Mouse (Mus musculus): ENCODE data around the gene Fbxl20. TPM values are rescaled to one million over a fixed set of nuclear protein-coding genes. Genes with fewer than 3 reads are reported as not detected.

The Fbxl20 gene
- polyA plus RNA-seq, 1 experiment from 2014 or later, result 17.3 TPM

DNA sequence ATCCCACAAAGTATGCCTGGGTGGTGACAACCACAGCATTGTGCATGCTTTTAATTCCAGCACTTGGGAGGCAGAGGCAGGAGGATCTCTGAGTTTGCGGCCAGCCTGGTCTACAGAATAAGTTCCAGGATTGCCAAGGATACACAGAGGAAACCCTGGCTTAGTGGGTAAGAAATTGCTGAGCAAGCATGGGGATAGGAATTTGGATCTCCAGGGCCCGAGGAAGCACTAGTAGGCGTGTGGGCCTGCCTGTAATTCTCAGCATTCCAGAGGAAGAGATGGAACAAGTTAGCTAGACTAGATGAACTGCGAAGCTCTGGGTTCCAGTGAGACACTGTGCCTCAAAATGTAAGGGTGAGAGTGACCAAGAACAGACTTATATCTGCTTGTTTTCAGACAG, 76.8 kb downstream of the Fbxl20 start:
- H3K4me3 ChIP-seq (ENCODE audit: low read depth, low read length), result no peak overlapping the region
- ATAC-seq (ENCODE audit: insufficient read depth), result no peak
- H3K9me3 ChIP-seq (ENCODE audit: low read depth, low read length), result no peaks in the 10 kb centered on the region
- no peaks in the 10 kb centered on the region for H3K27me3 ChIP-seq (ENCODE audit: insufficient read depth, low read length)
- 86% methylated on average over 4 of the region's 4 CpGs for WGBS
- no peak overlapping the region for H3K4me2 ChIP-seq
- no peaks in the 10 kb centered on the region for H3K36me3 ChIP-seq (ENCODE audit: insufficient read depth)
- H3K27ac ChIP-seq (ENCODE audit: low read depth), result no peak overlapping the region
- no peak for TF ChIP-seq CTCF (IDR thresholded peaks at IDR 0.05; ENCODE audit: low read depth)
- H3K9ac ChIP-seq, result no peak overlapping the region
- H3K4me1 ChIP-seq (ENCODE audit: insufficient read depth), result no peaks in the 10 kb centered on the region
- DNase-seq, result no peak

DNA sequence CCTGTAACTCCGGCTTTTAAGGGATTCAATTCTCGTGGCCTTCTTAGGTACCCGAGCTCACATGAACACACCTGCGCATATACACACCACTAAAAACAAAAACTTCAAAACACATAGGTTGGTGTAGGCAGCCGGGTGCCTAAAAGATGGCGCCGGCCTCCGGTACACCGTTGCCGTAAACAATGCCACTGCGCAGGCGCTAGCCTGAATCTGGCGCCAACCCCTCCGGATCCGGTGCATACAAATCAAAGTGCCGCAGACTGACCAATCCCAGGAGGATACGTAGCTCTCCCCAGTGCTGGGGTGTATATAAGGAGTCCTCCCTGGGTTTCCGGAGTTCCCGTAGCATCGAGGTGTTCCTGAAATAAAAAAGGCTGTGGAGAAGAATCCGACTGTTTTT, 82.9 kb downstream of the Fbxl20 start:
- H3K27me3 ChIP-seq (ENCODE audit: insufficient read depth, low read length), result no peaks in the 10 kb centered on the region
- ATAC-seq (ENCODE audit: insufficient read depth), result no peak
- H3K27ac ChIP-seq (ENCODE audit: low read depth), result no peak overlapping the region

DNA sequence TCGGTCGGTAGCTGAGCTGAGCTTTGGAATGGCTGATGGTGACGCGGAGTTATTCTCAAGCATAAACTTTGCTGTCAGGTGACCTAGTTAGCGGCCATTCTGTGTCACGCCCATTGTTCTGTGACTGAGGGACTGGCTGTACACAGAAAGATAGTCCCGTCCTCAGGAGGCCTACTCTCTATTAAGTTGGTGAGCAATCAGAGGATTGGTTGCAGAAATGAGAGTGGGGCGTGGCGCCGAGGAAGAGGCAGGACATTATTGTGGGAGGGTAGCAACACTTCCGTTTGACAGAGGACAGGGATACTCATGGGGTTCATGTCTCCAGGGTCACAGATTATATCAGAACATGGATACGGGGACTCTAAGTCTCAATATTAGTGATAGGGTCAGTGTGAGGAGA, 84.0 kb downstream of the Fbxl20 start:
- DNase-seq (no peak), ATAC-seq (ENCODE audit: insufficient read depth) (no peak)
- WGBS, result 92% methylated on average over 12 of the region's 12 CpGs
- Histone ChIP-seq H3K4me1 (ENCODE audit: insufficient read depth) (no peaks in the 10 kb centered on the region), H3K9me3 (ENCODE audit: low read depth, low read length) (no peaks in the 10 kb centered on the region), H3K4me2 (no peak overlapping the region), H3K9ac (no peak overlapping the region), H3K36me3 (ENCODE audit: insufficient read depth) (no peaks in the 10 kb centered on the region), H3K27me3 (ENCODE audit: insufficient read depth, low read length) (no peaks in the 10 kb centered on the region), H3K27ac (ENCODE audit: low read depth) (no peak overlapping the region), H3K4me3 (ENCODE audit: low read depth, low read length) (no peak overlapping the region)
- TF ChIP-seq CTCF (IDR thresholded peaks at IDR 0.05; ENCODE audit: low read depth), result no peak

More for the DNA sequence above, 82.9 kb downstream of the Fbxl20 start:
- H3K9me3 ChIP-seq (ENCODE audit: low read depth, low read length), result no peaks in the 10 kb centered on the region
- H3K4me2 ChIP-seq, result no peak overlapping the region
- no peak overlapping the region for H3K9ac ChIP-seq
- 91% methylated on average over 21 of the region's 21 CpGs for WGBS
- no peak for TF ChIP-seq CTCF (IDR thresholded peaks at IDR 0.05; ENCODE audit: low read depth)
- no peaks in the 10 kb centered on the region for H3K36me3 ChIP-seq (ENCODE audit: insufficient read depth)
- no peak overlapping the region for H3K4me3 ChIP-seq (ENCODE audit: low read depth, low read length)
- DNase-seq, result no peak
- no peaks in the 10 kb centered on the region for H3K4me1 ChIP-seq (ENCODE audit: insufficient read depth)

DNA sequence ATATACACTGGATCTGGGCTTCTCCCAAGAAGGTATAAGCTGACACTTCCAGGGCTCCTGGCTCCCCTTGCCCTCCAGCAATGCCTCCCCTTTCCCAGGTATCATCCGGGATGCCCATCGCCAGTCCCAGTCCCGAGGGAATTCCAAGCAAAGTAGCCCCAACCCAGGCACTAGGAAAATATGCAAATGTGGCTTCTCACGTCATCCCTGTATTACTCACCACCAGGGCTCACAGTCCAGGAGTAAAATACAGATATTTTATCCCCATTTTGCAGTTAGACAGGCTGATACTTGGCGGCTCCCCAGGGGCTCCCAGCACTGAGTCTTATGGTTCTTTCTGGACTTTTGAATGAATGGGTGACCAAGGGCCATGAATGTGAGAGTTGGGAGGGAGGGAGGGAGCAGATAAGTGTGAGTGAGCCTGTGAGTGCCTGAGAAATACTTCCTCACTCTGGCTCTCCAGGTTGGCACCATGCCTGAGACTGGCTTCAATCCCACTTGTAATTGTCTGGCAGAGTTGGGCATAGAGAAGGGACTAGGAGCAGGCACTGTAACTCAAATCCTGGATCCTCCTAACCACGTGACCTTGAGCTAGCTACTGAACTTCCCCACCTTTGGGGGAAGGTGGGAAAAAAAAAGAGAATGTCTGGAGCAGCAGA, 88.2 kb downstream of the Fbxl20 start:
- Histone ChIP-seq H3K27ac (ENCODE audit: low read depth) (no peak overlapping the region), H3K4me1 (ENCODE audit: insufficient read depth) (no peaks in the 10 kb centered on the region), H3K36me3 (ENCODE audit: insufficient read depth) (no peaks in the 10 kb centered on the region), H3K4me3 (ENCODE audit: low read depth, low read length) (no peak overlapping the region), H3K9me3 (ENCODE audit: low read depth, low read length) (no peaks in the 10 kb centered on the region), H3K4me2 (no peak overlapping the region), H3K27me3 (ENCODE audit: insufficient read depth, low read length) (no peaks in the 10 kb centered on the region), H3K9ac (no peak overlapping the region)
- 60% methylated on average over 6 of the region's 6 CpGs for WGBS
- ATAC-seq (ENCODE audit: insufficient read depth) (no peak), DNase-seq (no peak)
- TF ChIP-seq CTCF (IDR thresholded peaks at IDR 0.05; ENCODE audit: low read depth), result no peak

DNA sequence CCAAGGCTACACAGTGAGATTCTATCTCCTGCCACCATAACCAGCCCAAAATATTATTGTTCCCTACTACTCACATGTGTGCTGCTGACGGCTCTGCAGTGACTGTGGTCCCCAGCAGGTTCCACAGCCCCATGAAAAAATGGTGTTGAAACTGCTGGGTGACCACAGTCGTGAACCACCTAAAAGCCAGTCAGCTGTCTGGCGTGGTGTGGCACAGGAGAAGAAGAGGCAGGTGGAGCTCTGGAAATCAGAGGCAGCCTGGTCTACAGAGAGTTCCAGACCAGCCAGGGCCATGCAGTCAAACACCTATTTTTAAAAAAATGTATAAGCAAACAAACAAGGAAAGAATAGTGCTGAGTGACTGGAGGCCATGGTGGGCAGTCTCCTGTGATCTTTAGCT, 88.8 kb downstream of the Fbxl20 start:
- DNase-seq, result no peak
- Histone ChIP-seq H3K27me3 (ENCODE audit: insufficient read depth, low read length) (no peaks in the 10 kb centered on the region), H3K9ac (no peak overlapping the region), H3K4me1 (ENCODE audit: insufficient read depth) (no peaks in the 10 kb centered on the region), H3K27ac (ENCODE audit: low read depth) (no peak overlapping the region), H3K4me3 (ENCODE audit: low read depth, low read length) (no peak overlapping the region), H3K9me3 (ENCODE audit: low read depth, low read length) (no peaks in the 10 kb centered on the region), H3K36me3 (ENCODE audit: insufficient read depth) (no peaks in the 10 kb centered on the region), H3K4me2 (no peak overlapping the region)
- 57% methylated on average over 3 of the region's 3 CpGs for WGBS
- no peak for TF ChIP-seq CTCF (IDR thresholded peaks at IDR 0.05; ENCODE audit: low read depth)
- ATAC-seq (ENCODE audit: insufficient read depth), result no peak

DNA sequence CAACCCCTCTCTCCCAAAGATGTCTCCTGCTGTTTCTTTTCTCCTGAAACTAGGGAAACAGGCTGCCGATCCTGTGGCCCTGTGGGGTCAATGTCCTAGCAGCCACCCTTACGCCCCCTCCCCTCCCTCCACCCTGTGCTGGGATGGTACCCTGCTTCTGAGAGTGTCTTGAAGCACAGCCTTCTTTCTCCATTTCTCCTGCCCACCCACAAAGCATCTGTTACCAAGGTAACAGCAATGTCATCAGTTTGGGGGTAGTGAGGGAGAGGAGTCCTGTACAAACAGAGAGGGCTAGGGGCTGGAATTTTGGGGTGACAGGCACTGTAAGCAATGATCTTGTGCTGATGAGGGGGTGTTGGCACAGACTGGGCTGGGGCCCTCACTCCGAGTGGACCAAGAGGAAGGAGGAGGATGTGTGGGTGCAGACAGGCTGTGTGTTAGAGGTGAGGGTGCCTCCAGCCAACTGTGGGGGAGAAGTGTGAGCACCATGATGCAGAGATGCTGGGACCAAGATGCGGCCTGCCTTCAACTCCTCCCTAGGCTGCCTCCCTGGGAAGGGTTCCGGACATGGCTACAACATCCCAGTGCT, 90.0 kb downstream of the Fbxl20 start:
- H3K9ac ChIP-seq, result no peak overlapping the region
- TF ChIP-seq CTCF (IDR thresholded peaks at IDR 0.05; ENCODE audit: low read depth), result no peak
- WGBS, result 68% methylated on average over 5 of the region's 5 CpGs

DNA sequence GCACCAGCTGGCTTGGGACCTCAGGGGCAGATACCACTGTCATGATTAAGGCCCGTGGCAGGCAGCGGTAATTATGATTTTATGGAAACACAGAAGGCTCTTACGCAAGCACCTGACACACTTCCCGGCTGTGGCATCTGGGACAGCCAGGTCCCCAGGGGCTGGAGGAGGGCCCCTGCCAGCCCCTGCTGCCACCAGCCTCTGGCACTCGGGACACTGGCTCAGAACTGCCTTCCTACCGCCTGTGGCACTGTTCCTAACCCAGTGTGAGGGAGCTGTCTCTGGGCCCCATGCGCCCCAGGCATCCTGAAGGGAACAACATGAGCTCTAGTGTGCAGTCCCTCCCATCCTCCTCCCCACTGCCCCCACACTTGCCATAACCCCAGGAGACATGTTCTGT, 90.5 kb downstream of the Fbxl20 start:
- DNase-seq, result no peak
- Histone ChIP-seq H3K36me3 (ENCODE audit: insufficient read depth) (no peaks in the 10 kb centered on the region), H3K27ac (ENCODE audit: low read depth) (no peak overlapping the region), H3K27me3 (ENCODE audit: insufficient read depth, low read length) (0 out of 2 replicates have a peak, but pooled peaks cover under 1% of the 10 kb centered on the region), H3K9ac (no peak overlapping the region), H3K4me1 (ENCODE audit: insufficient read depth) (no peaks in the 10 kb centered on the region), H3K4me3 (ENCODE audit: low read depth, low read length) (no peak overlapping the region), H3K9me3 (ENCODE audit: low read depth, low read length) (no peaks in the 10 kb centered on the region), H3K4me2 (no peak overlapping the region)
- 62% methylated on average over 7 of the region's 7 CpGs for WGBS
- no peak for ATAC-seq (ENCODE audit: insufficient read depth)
- no peak for TF ChIP-seq CTCF (IDR thresholded peaks at IDR 0.05; ENCODE audit: low read depth)

More for the DNA sequence above, 90.0 kb downstream of the Fbxl20 start:
- no peaks in the 10 kb centered on the region for H3K9me3 ChIP-seq (ENCODE audit: low read depth, low read length)
- H3K36me3 ChIP-seq (ENCODE audit: insufficient read depth), result no peaks in the 10 kb centered on the region
- H3K4me2 ChIP-seq, result no peak overlapping the region
- H3K27ac ChIP-seq (ENCODE audit: low read depth), result no peak overlapping the region
- no peak for ATAC-seq (ENCODE audit: insufficient read depth)
- H3K27me3 ChIP-seq (ENCODE audit: insufficient read depth, low read length), result no peaks in the 10 kb centered on the region
- no peak overlapping the region for H3K4me3 ChIP-seq (ENCODE audit: low read depth, low read length)
- DNase-seq, result no peak
- H3K4me1 ChIP-seq (ENCODE audit: insufficient read depth), result no peaks in the 10 kb centered on the region
